Mouse (Mus musculus): Measurements from ENCODE around the gene Olfr1214. TPM values are rescaled to one million over a fixed set of nuclear protein-coding genes. Genes with fewer than 3 reads are reported as not detected.
"Not testable (repeated sequence)": the region's sequence is repeated elsewhere in the genome, so short reads cannot be mapped to it uniquely, and the experiment has no call there.

Gene Olfr1214
- not detected for total RNA-seq (2021)
- long read RNA-seq, experiment 1: 0 reads
- long read RNA-seq, experiment 2: 0 reads

DNA sequence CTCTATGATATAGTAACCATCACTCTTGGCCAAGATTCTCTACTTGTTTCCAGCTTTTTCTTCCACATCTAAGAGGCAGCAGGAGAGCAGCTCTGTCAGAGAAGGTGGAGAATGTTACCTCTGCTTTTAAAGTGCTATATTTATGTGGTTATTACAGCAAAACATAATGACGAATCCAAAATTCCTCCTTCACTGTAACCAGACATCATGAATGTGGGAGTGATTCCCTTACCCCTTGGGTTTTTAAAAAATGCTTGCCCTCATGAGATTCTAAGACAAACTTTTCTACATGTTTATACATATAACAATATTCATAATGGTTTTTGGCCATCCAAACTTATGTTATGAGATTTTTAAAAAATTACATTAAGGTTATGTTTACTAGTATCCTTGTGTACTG lies at the start of gene Olfr1214:
TSS of gene Olfr1214 (minus strand) at position 101 of the 400 bp plus-strand sequence.
- DNase-seq: no peak

GRCm38 (mm10) chr2:89031965-89032364 lies 39.5 kb upstream of the Olfr1214 start, which contains the start of gene Olfr1217:
Gene Olfr1217 (minus strand): TSS chr2:89032065.
- DNase-seq: no peak

GRCm38 (mm10) chr2:89021436-89021835 lies 29.0 kb upstream of the Olfr1214 start:
- DNase-seq: not testable (repeated sequence)

GRCm38 (mm10) chr2:89018240-89018639 lies 25.8 kb upstream of the Olfr1214 start, which contains the start of gene Olfr1216:
Gene Olfr1216 (minus strand): TSS chr2:89018340.
- DNase-seq: no peak

GRCm38 (mm10) chr2:89006873-89007272 lies 14.4 kb upstream of the Olfr1214 start, which contains the start of gene Olfr1215:
Gene Olfr1215 (minus strand): TSS chr2:89006973.
- no peak for DNase-seq

- no peak for DNase-seq
These were observed 12.3 kb downstream of the Olfr1214 start, which contains the start of gene Gm13762 for GRCm38 (mm10) chr2:88980181-88980580. Gene Gm13762 (minus strand): TSS chr2:88980281.

- DNase-seq: no peak
These were observed 38.8 kb downstream of the Olfr1214 start, which contains the start of gene Olfr1212 for GRCm38 (mm10) chr2:88953669-88954068. Gene Olfr1212 (plus strand): TSS chr2:88953969.

- no peak for DNase-seq
These were observed 54.4 kb downstream of the Olfr1214 start, which contains the start of gene Olfr1211 for GRCm38 (mm10) chr2:88938011-88938410. Gene Olfr1211 (minus strand): TSS chr2:88938111.

Other genes with a start within 250 kb of the Olfr1214 start
- not detected for gene Olfr1198, start 241.3 kb downstream of the Olfr1214 start, total RNA-seq (2021)
- not detected for gene Olfr1199, start 232.2 kb downstream of the Olfr1214 start, total RNA-seq (2021)
- not detected for gene Olfr1200, start 222.2 kb downstream of the Olfr1214 start, total RNA-seq (2021)
- gene Olfr1201, start 199.6 kb downstream of the Olfr1214 start, total RNA-seq (2021): not detected
- gene Olfr1202, start 178.2 kb downstream of the Olfr1214 start, total RNA-seq (2021): not detected
- gene Olfr1205, start 162.9 kb downstream of the Olfr1214 start, total RNA-seq (2021): not detected
- gene Olfr1204, start 143.4 kb downstream of the Olfr1214 start, total RNA-seq (2021): not detected
- gene Olfr1206, start 129.4 kb downstream of the Olfr1214 start, total RNA-seq (2021): not detected
- gene Olfr1208, start 90.3 kb downstream of the Olfr1214 start, total RNA-seq (2021): not detected
- not detected for gene Olfr1209, start 77.5 kb downstream of the Olfr1214 start, total RNA-seq (2021)
- not detected for gene Olfr1211, start 54.5 kb downstream of the Olfr1214 start, total RNA-seq (2021)
- gene Olfr1212, start 38.7 kb downstream of the Olfr1214 start, total RNA-seq (2021): not detected
- not detected for gene Gm13762, start 12.4 kb downstream of the Olfr1214 start, total RNA-seq (2021)
- gene Olfr1215, start 14.3 kb upstream of the Olfr1214 start, total RNA-seq (2021): not detected
- not detected for gene Olfr1216, start 25.7 kb upstream of the Olfr1214 start, total RNA-seq (2021)
- gene Olfr1217, start 39.4 kb upstream of the Olfr1214 start, total RNA-seq (2021): not detected
- gene Olfr1218, start 68.5 kb upstream of the Olfr1214 start, total RNA-seq (2021): not detected
- gene Olfr1219, start 90.9 kb upstream of the Olfr1214 start, total RNA-seq (2021): not detected
- gene Olfr1220, start 114.2 kb upstream of the Olfr1214 start, total RNA-seq (2021): not detected
- not detected for gene Olfr1221, start 124.6 kb upstream of the Olfr1214 start, total RNA-seq (2021)
- gene Olfr1222, start 140.4 kb upstream of the Olfr1214 start, total RNA-seq (2021): not detected
- gene Olfr1223, start 158.9 kb upstream of the Olfr1214 start, total RNA-seq (2021): not detected
- gene Olfr1224-ps1, start 171.4 kb upstream of the Olfr1214 start, total RNA-seq (2021): not detected
- gene Olfr1225, start 182.0 kb upstream of the Olfr1214 start, total RNA-seq (2021): not detected
- not detected for gene Olfr1226, start 207.4 kb upstream of the Olfr1214 start, total RNA-seq (2021)